Mouse (Mus musculus) lung, postnatal 0 days (tissue): ENCODE results near the gene Nfya. TPM values are rescaled to one million over a fixed set of nuclear protein-coding genes. Genes with fewer than 3 reads are reported as not detected.

Experiments
- ATAC-seq: fragments of 200-750 bp; cut with Nextera tagmentation; 2 replicates; pipeline ENCODE4 v1.8.0; 2017; ENCODE audit warnings: moderate library complexity
- DNase-seq: peaks from one replicate; pipeline ENCODE4 v3.0.0-alpha.2; 2016; ENCODE audit warnings: low spot score
- H3K27ac ChIP-seq: fragments of 300-500 bp; sonication (generic); 2 replicates; pipeline ENCODE4 v1.5.1; 2014; ENCODE audit warnings: antibody characterized with exemption, mild to moderate bottlenecking, low read length, mixed read lengths
- H3K27me3 ChIP-seq: fragments of 300-500 bp; sonication (generic); replicated peaks from 2 replicates; pipeline ENCODE4 v1.6.1; 2014; ENCODE audit warnings: low read length, mixed read lengths; ENCODE audit not compliant: insufficient read depth
- H3K36me3 ChIP-seq: fragments of 300-500 bp; sonication (generic); 2 replicates; pipeline ENCODE4 v1.6.1; 2014; ENCODE audit warnings: low read length, mixed read lengths; ENCODE audit not compliant: insufficient read depth
- H3K4me1 ChIP-seq: fragments of 300-500 bp; sonication (generic); 2 replicates; pipeline ENCODE4 v1.6.1; 2014; ENCODE audit warnings: antibody characterized with exemption, low read depth, low read length, mixed read lengths; ENCODE audit not compliant: insufficient read depth
- H3K4me2 ChIP-seq: fragments of 300-500 bp; sonication (generic); replicated peaks from 2 replicates; pipeline ENCODE4 v1.6.1; 2014; ENCODE audit warnings: low read depth, mild to moderate bottlenecking, low read length, moderate library complexity, mixed read lengths
- H3K4me3 ChIP-seq: fragments of 300-500 bp; sonication (generic); 2 replicates; pipeline ENCODE4 v1.5.1; 2014; ENCODE audit warnings: low read depth, low read length
- H3K9ac ChIP-seq: fragments of 300-500 bp; sonication (generic); replicated peaks from 2 replicates; pipeline ENCODE4 v1.6.1; 2014; ENCODE audit warnings: low read depth, mild to moderate bottlenecking
- H3K9me3 ChIP-seq: fragments of 300-500 bp; sonication (generic); 2 replicates; pipeline ENCODE4 v1.6.1; 2016; ENCODE audit warnings: low read length, mixed read lengths
- CTCF ChIP-seq: IDR thresholded peaks from 2 replicates; pipeline ENCODE4 v1.5.1; 2016; ENCODE audit warnings: antibody characterized with exemption, mild to moderate bottlenecking
- EP300 ChIP-seq: IDR thresholded peaks from 2 replicates; pipeline ENCODE4 v1.6.1; 2016; ENCODE audit warnings: antibody characterized with exemption, mild to moderate bottlenecking, control low read depth
- WGBS: fragments of 180-500 bp; shearing (Covaris S2); extraction: QIAGEN DNeasy Blood & Tissue Kit; methylation state at CpG from one replicate; pipeline ENCODE4 v1.1.7; 2014; 5-methylcytosine and 5-hydroxymethylcytosine counted together
- polyA plus RNA-seq: library from polyadenylated mRNA; unstranded; fragments of >200 nt; fragmentation: Nextera tagmentation; extraction: Ambion mirVana; gene quantifications from 2 replicates; pipeline ENCODE4 v1.2.1, GENCODE M21; 2015

The Nfya gene
- polyA plus RNA-seq, 1 experiment from 2014 or later = 5.6 TPM

- no peak overlapping the region for H3K4me2 ChIP-seq
- 57% methylated on average over 2 of the region's 2 CpGs for WGBS
- no peak overlapping the region for H3K27ac ChIP-seq
- H3K9ac ChIP-seq = no peak overlapping the region
- H3K4me1 ChIP-seq = no peaks in the 10 kb centered on the region
- DNase-seq (no peak), ATAC-seq (no peak)
- no peaks in the 10 kb centered on the region for H3K9me3 ChIP-seq
- H3K4me3 ChIP-seq = no peak overlapping the region
- TF ChIP-seq EP300 (no peak), CTCF (no peak)
- H3K27me3 ChIP-seq = no peaks in the 10 kb centered on the region
- H3K36me3 ChIP-seq = 0 out of 2 replicates have a peak, but pooled peaks cover 5% of the 10 kb centered on the region
Measured at GRCm38 (mm10) chr17:48419571-48419970, 9.9 kb upstream of the Nfya start.

- Histone ChIP-seq H3K4me1 (no peaks in the 10 kb centered on the region), H3K36me3 (0 out of 2 replicates have a peak, but pooled peaks cover 8% of the 10 kb centered on the region), H3K4me3 (no peak overlapping the region), H3K27me3 (no peaks in the 10 kb centered on the region), H3K4me2 (peak overlapping the region; percentile 29; the same call in 1 of the 2 replicates), H3K9me3 (no peaks in the 10 kb centered on the region), H3K27ac (no peak overlapping the region), H3K9ac (no peak overlapping the region)
- TF ChIP-seq CTCF (no peak), EP300 (no peak)
- DNase-seq (no peak), ATAC-seq (no peak)
- WGBS = 81% methylated on average over 1 of the region's 1 CpGs
Measured at GRCm38 (mm10) chr17:48418781-48419180, 9.1 kb upstream of the Nfya start.

- H3K27ac ChIP-seq = no peak overlapping the region
- 0 out of 2 replicates have a peak, but pooled peaks cover 11% of the 10 kb centered on the region for H3K36me3 ChIP-seq
- H3K4me1 ChIP-seq = no peaks in the 10 kb centered on the region
- peak overlapping the region; percentile 29; the same call in 1 of the 2 replicates for H3K4me2 ChIP-seq
- DNase-seq (peak; percentile 49), ATAC-seq (peak; percentile 42)
- H3K9ac ChIP-seq = no peak overlapping the region
- no peak for TF ChIP-seq EP300
- no peak for TF ChIP-seq CTCF
- no peaks in the 10 kb centered on the region for H3K9me3 ChIP-seq
- 39% methylated on average over 7 of the region's 7 CpGs for WGBS
- H3K4me3 ChIP-seq = no peak overlapping the region; the same call in 1 of the 2 replicates
- no peaks in the 10 kb centered on the region for H3K27me3 ChIP-seq
Measured at GRCm38 (mm10) chr17:48418174-48418573, 8.5 kb upstream of the Nfya start.

GRCm38 (mm10) chr17:48417521-48417920 is 7.8 kb upstream of the Nfya start:
- DNase-seq (no peak), ATAC-seq (no peak)
- 77% methylated on average over 6 of the region's 6 CpGs for WGBS
- H3K27me3 ChIP-seq = no peaks in the 10 kb centered on the region
- H3K9ac ChIP-seq = no peak overlapping the region
- no peaks in the 10 kb centered on the region for H3K9me3 ChIP-seq
- no peak overlapping the region for H3K4me2 ChIP-seq
- no peaks in the 10 kb centered on the region for H3K4me1 ChIP-seq
- H3K27ac ChIP-seq = no peak overlapping the region
- H3K36me3 ChIP-seq = 0 out of 2 replicates have a peak, but pooled peaks cover 11% of the 10 kb centered on the region
- H3K4me3 ChIP-seq = no peak overlapping the region
- no peak for TF ChIP-seq EP300
- TF ChIP-seq CTCF = no peak

- Histone ChIP-seq H3K4me2 (no peak overlapping the region), H3K9ac (no peak overlapping the region), H3K36me3 (0 out of 2 replicates have a peak, but pooled peaks cover 11% of the 10 kb centered on the region), H3K27me3 (no peaks in the 10 kb centered on the region), H3K9me3 (no peaks in the 10 kb centered on the region), H3K4me1 (no peaks in the 10 kb centered on the region), H3K4me3 (no peak overlapping the region), H3K27ac (no peak overlapping the region)
- 64% methylated on average over 14 of the region's 14 CpGs for WGBS
- peak; percentile 68 for DNase-seq
- TF ChIP-seq EP300 = no peak
- peak; percentile 75 for TF ChIP-seq CTCF
- ATAC-seq = peak; percentile 77
Measured at GRCm38 (mm10) chr17:48416425-48417195, 6.9 kb upstream of the Nfya start.

- no peak overlapping the region for H3K27ac ChIP-seq
- 54% methylated on average over 7 of the region's 7 CpGs for WGBS
- H3K9ac ChIP-seq = no peak overlapping the region
- TF ChIP-seq CTCF = no peak
- TF ChIP-seq EP300 = no peak
- H3K4me2 ChIP-seq = no peak overlapping the region
- DNase-seq (peak; percentile 11), ATAC-seq (peak; percentile 47; the same call in 1 of the 2 replicates)
- H3K27me3 ChIP-seq = no peaks in the 10 kb centered on the region
- H3K36me3 ChIP-seq = 0 out of 2 replicates have a peak, but pooled peaks cover 11% of the 10 kb centered on the region
- H3K9me3 ChIP-seq = no peaks in the 10 kb centered on the region
- no peak overlapping the region for H3K4me3 ChIP-seq
- H3K4me1 ChIP-seq = peaks cover 4% of the 10 kb centered on the region; the same call in 1 of the 2 replicates
Measured at GRCm38 (mm10) chr17:48416011-48416410, 6.3 kb upstream of the Nfya start.
